Mouse (Mus musculus): ENCODE results near the gene Slc25a41.

- TF ChIP-seq EP300 (IDR thresholded peaks at IDR 0.05; ENCODE audit: insufficient read depth, low read depth, low read length): no peak
- TF ChIP-seq CTCF (IDR thresholded peaks at IDR 0.05): no peak
Measured at GRCm38 (mm10) chr17:57070699-57071098, 29.2 kb upstream of the Slc25a41 start.

All from heart, adult 2 months (tissue).